Mouse (Mus musculus) fibroblast of lung, adult 2 months (primary cell): Measurements from ENCODE around the gene Serpina1f.
"Not testable (repeated sequence)": the region's sequence is repeated elsewhere in the genome, so short reads cannot be mapped to it uniquely, and the experiment has no call there.

Experiments used
- DNase-seq: peaks from one replicate; pipeline ENCODE4 v3.0.0-alpha.2; 2011; ENCODE audit warnings: low read depth

Gene Serpina1f

GRCm38 (mm10) chr12:103662053-103662452 is 33.3 kb downstream of the Serpina1f start:
- not testable (repeated sequence) for DNase-seq

GRCm38 (mm10) chr12:103660076-103660475 is 35.3 kb downstream of the Serpina1f start:
- no peak for DNase-seq

GRCm38 (mm10) chr12:103659171-103659570 is 36.2 kb downstream of the Serpina1f start:
- no peak for DNase-seq

- no peak for DNase-seq
These were observed 37.3 kb downstream of the Serpina1f start for GRCm38 (mm10) chr12:103657991-103658390.

GRCm38 (mm10) chr12:103656848-103657626 is 38.3 kb downstream of the Serpina1f start, which contains the start of gene Serpina6:
TSS of gene Serpina6 (minus strand) at chr12:103657212.
- no peak for DNase-seq

- DNase-seq: no peak
These were observed 39.9 kb downstream of the Serpina1f start for GRCm38 (mm10) chr12:103655123-103656044.

GRCm38 (mm10) chr12:103653836-103654235 is 41.5 kb downstream of the Serpina1f start:
- DNase-seq: no peak

- no peak for DNase-seq
These were observed 49.0 kb downstream of the Serpina1f start for GRCm38 (mm10) chr12:103646314-103646713.

- DNase-seq: no peak
These were observed 50.7 kb downstream of the Serpina1f start for GRCm38 (mm10) chr12:103644601-103645000.

GRCm38 (mm10) chr12:103643818-103644217 is 51.5 kb downstream of the Serpina1f start:
- DNase-seq: no peak

- no peak for DNase-seq
These were observed 52.0 kb downstream of the Serpina1f start for GRCm38 (mm10) chr12:103643336-103643735.
